In the genomic region with DNA sequence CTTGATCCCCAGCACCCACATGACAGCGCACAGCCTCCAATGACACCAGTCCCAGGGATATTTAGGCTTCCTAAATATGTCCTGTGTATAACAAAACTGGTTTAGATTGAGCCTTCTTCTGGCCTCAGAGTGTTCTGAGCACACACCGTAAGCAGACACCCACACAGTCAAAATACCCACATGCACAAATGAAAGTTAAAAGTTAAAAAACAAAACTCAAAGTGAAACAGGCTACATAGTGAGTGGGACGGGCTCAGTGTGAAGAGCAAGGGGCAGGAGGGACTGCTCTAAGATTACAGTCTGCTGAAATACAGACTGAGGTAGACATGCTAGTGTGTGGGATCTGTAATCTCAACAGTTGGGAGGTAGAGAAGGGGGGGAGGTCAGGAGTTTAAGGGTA, we compare ENCODE assay signal across 12 mouse cellular contexts.
"Had no signal": no experiment of that assay in that cellular context is flagged by ENCODE, and none has a peak within 500 bp of the region (broad histone marks: within the 10 kb centered on the region; RNA-seq: fewer than 3 reads in every experiment).

No protein-coding gene starts in this region.

- ATAC-seq: midbrain, embryonic 16.5 days had no signal

- DNase-seq: lung, adult 18-20 months; lung, embryonic 14.5 days; lung, postnatal 10 days; lung, postnatal 4 days; midbrain, embryonic 14.5 days; retina, postnatal 1 day; right cerebral cortex, adult 18-20 months; right cerebral cortex, postnatal 14 days; thymus, adult 2 months; thymus, postnatal 14 days; thymus, postnatal 36 days had no signal
